Mouse (Mus musculus) liver, embryonic 14.5 days (tissue): Measurements from ENCODE around the gene Zfp609. TPM values are rescaled to one million over a fixed set of nuclear protein-coding genes. Genes with fewer than 3 reads are reported as not detected.

Source experiments
- ATAC-seq: fragments of 200-750 bp; cut with Nextera tagmentation; 2 replicates; pipeline ENCODE4 v1.8.0; 2017; ENCODE audit warnings: moderate number of reproducible peaks, mild to moderate bottlenecking, moderate library complexity; ENCODE audit not compliant: insufficient read depth
- DNase-seq, 3 experiments: peaks; one replicate each; pipeline ENCODE4 v3.0.0-alpha.2; 2012 to 2013; ENCODE audit warnings: low read depth in 3 of 3, low spot score in 3 of 3
- H3K27ac ChIP-seq: fragments of 300-500 bp; sonication (generic); 2 replicates; pipeline ENCODE4 v1.5.1; 2014; ENCODE audit warnings: moderate library complexity, mild to moderate bottlenecking, control low read depth, inconsistent platforms
- H3K27me3 ChIP-seq: fragments of 300-500 bp; sonication (generic); 2 replicates; pipeline ENCODE4 v1.6.1; 2014; ENCODE audit warnings: mild to moderate bottlenecking, low read length, moderate library complexity; ENCODE audit not compliant: control insufficient read depth, insufficient read depth
- H3K36me3 ChIP-seq: fragments of 300-500 bp; sonication (generic); replicated peaks from 2 replicates; pipeline ENCODE4 v1.6.1; 2014; ENCODE audit warnings: low read depth; ENCODE audit not compliant: control insufficient read depth, insufficient read depth
- H3K4me1 ChIP-seq, 2 experiments: fragments of 200-500 bp in 1 of 2; fragments of 300-500 bp in 1 of 2; sonication (generic) in 1 of 2; replicated peaks; 2 replicates each; pipeline ENCODE4 v1.6.1; 2012 to 2014; ENCODE audit warnings: antibody characterized with exemption in 1 of 2, inconsistent platforms in 1 of 2, low read length in 1 of 2; ENCODE audit not compliant: control insufficient read depth in 2 of 2, insufficient read depth in 2 of 2
- H3K4me2 ChIP-seq: fragments of 300-500 bp; sonication (generic); 2 replicates; pipeline ENCODE4 v1.6.1; 2014; ENCODE audit warnings: low read depth, mild to moderate bottlenecking, control low read depth, moderate library complexity
- H3K4me3 ChIP-seq, 2 experiments: fragments of 200-500 bp in 1 of 2; fragments of 300-500 bp in 1 of 2; sonication (generic) in 1 of 2; 2 replicates each; pipeline ENCODE4 v1.5.1; 2012 to 2014; ENCODE audit warnings: low read depth in 2 of 2, low read length in 2 of 2, mild to moderate bottlenecking in 2 of 2, control low read depth in 1 of 2, inconsistent platforms in 1 of 2, moderate library complexity in 1 of 2; ENCODE audit not compliant: insufficient read depth in 1 of 2
- H3K9ac ChIP-seq: fragments of 300-500 bp; sonication (generic); replicated peaks from 2 replicates; pipeline ENCODE4 v1.6.1; 2014; ENCODE audit warnings: mild to moderate bottlenecking, control low read depth, moderate library complexity
- H3K9me3 ChIP-seq: fragments of 300-500 bp; sonication (generic); 2 replicates; pipeline ENCODE4 v1.6.1; 2016; ENCODE audit warnings: low read length, mixed read lengths; ENCODE audit not compliant: control insufficient read depth
- CTCF ChIP-seq: IDR thresholded peaks from 2 replicates; pipeline ENCODE4 v1.5.1; 2016; ENCODE audit warnings: antibody characterized with exemption, low read depth, control low read depth
- EP300 ChIP-seq: IDR thresholded peaks from 2 replicates; pipeline ENCODE4 v1.6.1; 2016; ENCODE audit warnings: antibody characterized with exemption, low read depth
- WGBS: fragments of 180-500 bp; shearing (Covaris S2); extraction: QIAGEN DNeasy Blood & Tissue Kit; methylation state at CpG from one replicate; pipeline ENCODE4 v1.1.7; 2014; ENCODE audit not compliant: insufficient replicate concordance; 5-methylcytosine and 5-hydroxymethylcytosine counted together
- polyA plus RNA-seq, 2 experiments: library from polyadenylated mRNA; depleted of rRNA in 1 of 2; stranded (reverse) in 1 of 2; unstranded in 1 of 2; fragments of >200 nt; fragmentation: Nextera tagmentation in 1 of 2; extraction: Ambion mirVana in 1 of 2; gene quantifications; 2 replicates each; pipeline versions ENCODE4 v1.2.1 to v1.2.3; 2012 to 2014

The Zfp609 gene
- polyA plus RNA-seq, 2 experiments = 1.1 to 2.7 TPM

- H3K27ac ChIP-seq = no peak overlapping the region
- 85% methylated on average over 9 of the region's 9 CpGs for WGBS
- no peak overlapping the region for H3K9ac ChIP-seq
- no peak for DNase-seq
- H3K4me1 ChIP-seq = no peaks in the 10 kb centered on the region
- H3K36me3 ChIP-seq = peaks cover 3% of the 10 kb centered on the region
- no peak overlapping the region for H3K4me2 ChIP-seq
- ATAC-seq = no peak
- no peaks in the 10 kb centered on the region for H3K9me3 ChIP-seq
- no peak overlapping the region for H3K4me3 ChIP-seq
- TF ChIP-seq EP300 = no peak
- no peak for TF ChIP-seq CTCF
- H3K27me3 ChIP-seq = no peaks in the 10 kb centered on the region
Observed at GRCm38 (mm10) chr9:65702286-65702685, 125.1 kb downstream of the Zfp609 start.

- Histone ChIP-seq H3K27me3 (no peaks in the 10 kb centered on the region), H3K9me3 (no peaks in the 10 kb centered on the region), H3K4me2 (no peak overlapping the region), H3K4me3 (no peak overlapping the region), H3K4me1 (no peaks in the 10 kb centered on the region), H3K36me3 (peaks cover 3% of the 10 kb centered on the region), H3K9ac (no peak overlapping the region), H3K27ac (no peak overlapping the region)
- TF ChIP-seq CTCF (no peak), EP300 (no peak)
- ATAC-seq = no peak
- no peak for DNase-seq
- WGBS = 29% methylated on average over 6 of the region's 6 CpGs
Observed at GRCm38 (mm10) chr9:65700504-65700903, 126.9 kb downstream of the Zfp609 start.

DNA sequence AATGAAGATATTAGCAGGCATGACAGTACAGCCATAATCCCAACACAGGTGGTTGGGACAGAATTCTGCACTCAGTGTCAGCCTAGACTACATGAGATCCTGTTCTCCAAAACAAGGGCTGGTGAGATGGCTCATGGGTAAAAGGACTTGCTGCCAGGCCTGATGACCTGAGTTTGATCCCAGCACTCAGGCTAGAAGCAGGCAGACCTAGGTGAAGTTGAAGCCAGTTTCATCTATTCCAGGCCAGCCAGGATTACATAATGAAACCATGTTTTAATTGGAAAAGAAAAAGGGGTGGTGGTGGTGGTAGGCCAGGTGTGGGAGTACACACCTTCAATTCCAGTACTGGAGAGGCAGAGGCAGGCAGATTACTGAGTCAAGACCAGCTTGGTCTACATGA lies 129.4 kb downstream of the Zfp609 start:
- H3K27me3 ChIP-seq = no peaks in the 10 kb centered on the region
- TF ChIP-seq EP300 = no peak
- TF ChIP-seq CTCF = no peak
- no peaks in the 10 kb centered on the region; the same call in none of the 2 replicates for H3K36me3 ChIP-seq
- ATAC-seq (no peak), DNase-seq (no peak)
- no peaks in the 10 kb centered on the region for H3K4me1 ChIP-seq
- no peak overlapping the region for H3K4me3 ChIP-seq
- H3K27ac ChIP-seq = no peak overlapping the region
- no peaks in the 10 kb centered on the region for H3K9me3 ChIP-seq
- no peak overlapping the region for H3K9ac ChIP-seq
- H3K4me2 ChIP-seq = no peak overlapping the region

- WGBS = 69% methylated on average over 7 of the region's 7 CpGs
- ATAC-seq (no peak), DNase-seq (no peak)
- Histone ChIP-seq H3K9ac (no peak overlapping the region), H3K4me2 (no peak overlapping the region), H3K4me3 (no peak overlapping the region), H3K9me3 (no peaks in the 10 kb centered on the region), H3K27ac (no peak overlapping the region), H3K4me1 (no peaks in the 10 kb centered on the region), H3K36me3 (no peaks in the 10 kb centered on the region; the same call in none of the 2 replicates), H3K27me3 (no peaks in the 10 kb centered on the region)
- TF ChIP-seq CTCF = no peak
- no peak for TF ChIP-seq EP300
Observed at GRCm38 (mm10) chr9:65697356-65697755, 130.0 kb downstream of the Zfp609 start.

DNA sequence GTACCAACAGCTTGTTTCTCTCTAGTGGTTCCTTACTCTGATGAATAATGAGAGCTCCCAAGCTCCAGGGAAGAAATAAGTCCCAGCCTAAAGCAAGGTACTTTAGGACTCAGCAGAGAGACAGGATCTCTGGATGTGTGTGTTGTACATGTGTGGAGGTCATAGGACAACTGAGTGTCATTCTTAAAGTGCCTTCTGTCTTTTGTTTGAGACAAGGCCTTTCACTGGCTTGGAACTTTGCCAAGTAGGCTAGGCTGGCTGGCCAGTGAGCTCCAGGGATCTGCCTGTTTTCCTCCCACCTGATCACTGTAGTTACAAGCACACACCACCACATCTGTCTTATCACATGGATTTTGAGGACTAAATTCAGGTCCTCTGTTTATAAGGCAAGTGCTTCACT lies 131.0 kb downstream of the Zfp609 start:
- TF ChIP-seq CTCF (no peak), EP300 (no peak)
- Histone ChIP-seq H3K27me3 (no peaks in the 10 kb centered on the region), H3K4me2 (no peak overlapping the region), H3K9ac (no peak overlapping the region), H3K4me3 (no peak overlapping the region), H3K27ac (no peak overlapping the region), H3K4me1 (no peaks in the 10 kb centered on the region), H3K9me3 (no peaks in the 10 kb centered on the region), H3K36me3 (no peaks in the 10 kb centered on the region; the same call in none of the 2 replicates)
- ATAC-seq (no peak), DNase-seq (no peak)
